Mouse (Mus musculus): ENCODE data around the gene 9330161L09Rik. TPM values are rescaled to one million over a fixed set of nuclear protein-coding genes. Genes with fewer than 3 reads are reported as not detected.

The 9330161L09Rik gene
- total RNA-seq, 1 experiment = 2.1 TPM

DNA sequence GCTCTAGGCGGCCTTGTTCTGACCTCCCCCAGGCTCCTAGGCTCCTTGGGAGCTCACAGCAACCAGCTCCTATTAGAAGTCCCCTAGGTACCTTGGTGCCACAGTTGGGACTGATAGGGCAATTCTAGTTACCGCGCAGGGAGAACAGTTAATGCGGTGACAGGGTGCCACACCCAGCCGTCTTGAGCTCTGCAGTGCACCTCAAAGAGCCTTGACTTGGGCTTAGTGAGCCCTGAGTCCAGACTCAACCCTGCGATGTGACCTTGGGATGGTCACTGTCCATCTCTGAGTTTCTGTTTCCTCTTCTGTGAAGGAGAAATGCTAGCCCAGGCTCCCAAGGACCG, 39.3 kb downstream of the 9330161L09Rik start:
- no peak overlapping the region for H3K27ac ChIP-seq (ENCODE audit: insufficient read depth, low read depth, low read length, poor library complexity, severe bottlenecking)
- TF ChIP-seq ZC3H11A (IDR thresholded peaks at IDR 0.05; ENCODE audit: borderline replicate concordance, low read depth, low read length) (no peak), HCFC1 (IDR thresholded peaks at IDR 0.05; ENCODE audit: borderline replicate concordance, insufficient read depth, low read length) (no peak), ZNF384 (IDR thresholded peaks at IDR 0.05; ENCODE audit: low read depth, low read length) (no peak), CHD2 (IDR thresholded peaks at IDR 0.05; ENCODE audit: low read depth, low read length) (no peak), MAFK (IDR thresholded peaks at IDR 0.05; ENCODE audit: insufficient read depth, low read depth, low read length) (no peak)
- H3K4me1 ChIP-seq (ENCODE audit: control insufficient read depth in 2 of 2, insufficient read depth in 2 of 2, low read length in 2 of 2, poor library complexity in 1 of 2) = no peaks in the 10 kb centered on the region
- in situ Hi-C loops (cut with MboI; ENCODE audit: low sequenced_read_pairs in 2 of 2, unreplicated experiment in 2 of 2) = no loop called here
- H3K36me3 ChIP-seq (ENCODE audit: control insufficient read depth, insufficient read depth, low read length, poor library complexity, severe bottlenecking) = no peaks in the 10 kb centered on the region
- DNase-seq (ENCODE audit: low read depth, low spot score) = no peak
- peak overlapping the region in 1 of 2 experiments; percentile 28; a peak in 1 of 4 replicates for H3K4me3 ChIP-seq (ENCODE audit: insufficient read depth in 1 of 2, low read depth in 1 of 2, low read length in 2 of 2, poor library complexity in 1 of 2, severe bottlenecking in 1 of 2)
- H3K9me3 ChIP-seq (ENCODE audit: control insufficient read depth, insufficient read depth, low read depth, low read length) = no peaks in the 10 kb centered on the region
- no peak overlapping the region for H3K9ac ChIP-seq (ENCODE audit: insufficient read depth, low read depth, low read length, poor library complexity, severe bottlenecking)

DNA sequence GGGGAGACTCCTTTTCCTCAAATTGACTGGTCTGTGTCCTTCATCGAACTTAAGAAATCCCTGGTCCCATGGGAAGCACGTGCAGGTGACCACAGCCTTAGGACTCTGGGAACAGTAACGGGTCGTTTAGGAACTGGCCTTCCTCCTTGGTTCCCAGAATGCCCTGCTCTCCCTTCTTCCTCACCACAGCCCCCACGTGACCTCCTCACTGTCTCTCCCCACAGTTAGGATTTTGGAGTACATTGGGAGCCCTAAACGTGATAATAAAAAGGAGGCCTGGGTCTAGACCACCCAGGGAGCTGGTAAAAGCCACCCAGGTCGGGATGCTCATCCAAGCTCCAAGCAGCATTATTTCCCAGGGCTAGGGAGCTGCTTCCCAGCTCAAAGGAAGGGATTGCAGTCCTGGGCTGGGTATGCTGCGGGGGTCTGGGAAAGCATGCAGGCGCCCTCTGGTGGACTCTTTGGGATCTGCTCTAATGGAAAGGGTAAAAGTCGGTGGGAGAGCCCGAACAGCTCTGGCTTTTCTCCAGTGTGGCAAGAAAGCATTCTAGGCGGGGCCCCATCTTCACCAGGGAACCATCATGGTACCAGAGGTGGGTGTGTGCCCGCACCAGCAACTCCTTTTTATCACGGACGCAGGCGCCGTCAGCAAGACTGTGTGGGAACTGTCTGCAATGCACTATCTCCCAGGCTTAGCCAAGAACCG, 39.8 kb downstream of the 9330161L09Rik start:
- H3K4me1 ChIP-seq (ENCODE audit: control insufficient read depth in 2 of 2, insufficient read depth in 2 of 2, low read length in 2 of 2, poor library complexity in 1 of 2) = no peaks in the 10 kb centered on the region
- in situ Hi-C loops (cut with MboI; ENCODE audit: low sequenced_read_pairs in 2 of 2, unreplicated experiment in 2 of 2) = no loop called here
- H3K27ac ChIP-seq (ENCODE audit: insufficient read depth, low read depth, low read length, poor library complexity, severe bottlenecking) = no peak overlapping the region
- peak; percentile 81 for DNase-seq (ENCODE audit: low read depth, low spot score)
- H3K4me3 ChIP-seq (ENCODE audit: insufficient read depth in 1 of 2, low read depth in 1 of 2, low read length in 2 of 2, poor library complexity in 1 of 2, severe bottlenecking in 1 of 2) = peak overlapping the region in 1 of 2 experiments; percentile 28; a peak in 1 of 4 replicates
- H3K36me3 ChIP-seq (ENCODE audit: control insufficient read depth, insufficient read depth, low read length, poor library complexity, severe bottlenecking) = no peaks in the 10 kb centered on the region
- TF ChIP-seq MAFK (IDR thresholded peaks at IDR 0.05; ENCODE audit: insufficient read depth, low read depth, low read length) = no peak
- peak; percentile 45; the same call in 1 of the 2 replicates for TF ChIP-seq ZC3H11A (IDR thresholded peaks at IDR 0.05; ENCODE audit: borderline replicate concordance, low read depth, low read length)
- no peaks in the 10 kb centered on the region for H3K9me3 ChIP-seq (ENCODE audit: control insufficient read depth, insufficient read depth, low read depth, low read length)
- H3K9ac ChIP-seq (ENCODE audit: insufficient read depth, low read depth, low read length, poor library complexity, severe bottlenecking) = no peak overlapping the region; the same call in 1 of the 2 replicates

DNA sequence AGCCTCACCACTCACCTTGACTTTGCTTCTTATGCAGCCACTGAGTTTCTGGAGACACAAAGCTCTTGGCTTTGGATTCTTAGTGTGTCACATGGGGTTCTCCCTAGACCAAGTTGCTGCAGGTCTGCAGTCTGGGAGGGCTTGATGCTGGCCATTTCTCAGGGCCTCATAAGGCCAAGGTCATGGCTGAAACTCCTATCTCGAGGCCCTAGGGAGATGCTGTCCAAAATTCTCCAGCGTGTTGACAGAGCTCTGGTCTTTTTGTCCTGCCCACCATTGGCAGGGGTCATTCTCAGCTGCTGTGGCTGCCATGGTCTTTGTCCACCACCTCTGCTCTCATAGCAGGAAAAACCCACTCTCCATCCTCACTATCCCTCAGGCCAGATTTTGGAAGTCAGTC, 40.4 kb downstream of the 9330161L09Rik start:
- Histone ChIP-seq H3K9me3 (ENCODE audit: control insufficient read depth, insufficient read depth, low read depth, low read length) (no peaks in the 10 kb centered on the region), H3K9ac (ENCODE audit: insufficient read depth, low read depth, low read length, poor library complexity, severe bottlenecking) (no peak overlapping the region), H3K4me3 (ENCODE audit: insufficient read depth in 1 of 2, low read depth in 1 of 2, low read length in 2 of 2, poor library complexity in 1 of 2, severe bottlenecking in 1 of 2) (no peak overlapping the region), H3K36me3 (ENCODE audit: control insufficient read depth, insufficient read depth, low read length, poor library complexity, severe bottlenecking) (no peaks in the 10 kb centered on the region), H3K27ac (ENCODE audit: insufficient read depth, low read depth, low read length, poor library complexity, severe bottlenecking) (no peak overlapping the region), H3K4me1 (ENCODE audit: control insufficient read depth in 2 of 2, insufficient read depth in 2 of 2, low read length in 2 of 2, poor library complexity in 1 of 2) (no peaks in the 10 kb centered on the region)
- no peak for TF ChIP-seq MAFK (IDR thresholded peaks at IDR 0.05; ENCODE audit: insufficient read depth, low read depth, low read length)
- TF ChIP-seq ZNF384 (IDR thresholded peaks at IDR 0.05; ENCODE audit: low read depth, low read length) = no peak
- no peak for TF ChIP-seq CHD2 (IDR thresholded peaks at IDR 0.05; ENCODE audit: low read depth, low read length)
- TF ChIP-seq HCFC1 (IDR thresholded peaks at IDR 0.05; ENCODE audit: borderline replicate concordance, insufficient read depth, low read length) = no peak
- TF ChIP-seq ZC3H11A (IDR thresholded peaks at IDR 0.05; ENCODE audit: borderline replicate concordance, low read depth, low read length) = no peak
- DNase-seq (ENCODE audit: low read depth, low spot score) = no peak
- in situ Hi-C loops (cut with MboI; ENCODE audit: low sequenced_read_pairs in 2 of 2, unreplicated experiment in 2 of 2) = no loop called here

DNA sequence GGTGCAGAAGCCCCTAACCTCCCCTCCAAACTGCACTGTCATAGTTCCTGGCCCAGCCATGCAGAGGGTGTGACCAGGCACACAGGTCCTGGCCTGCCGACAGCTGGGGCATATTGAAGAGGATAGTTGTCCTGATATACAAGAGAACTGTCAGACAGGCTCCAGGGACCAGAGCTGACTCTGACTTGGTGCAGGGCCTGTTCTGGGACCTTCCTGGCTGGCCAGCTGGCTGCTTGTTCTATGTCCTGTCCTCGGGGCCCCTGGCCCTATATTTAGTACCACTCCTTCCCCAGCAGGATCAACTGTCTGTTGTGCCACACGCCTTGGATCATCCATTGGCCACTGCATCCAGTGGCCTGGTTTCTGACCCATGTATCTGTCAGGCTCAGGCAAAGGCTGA, 45.3 kb downstream of the 9330161L09Rik start:
- Histone ChIP-seq H3K36me3 (ENCODE audit: control insufficient read depth, insufficient read depth, low read length, poor library complexity, severe bottlenecking) (no peaks in the 10 kb centered on the region), H3K9me3 (ENCODE audit: control insufficient read depth, insufficient read depth, low read depth, low read length) (no peaks in the 10 kb centered on the region), H3K4me1 (ENCODE audit: control insufficient read depth in 2 of 2, insufficient read depth in 2 of 2, low read length in 2 of 2, poor library complexity in 1 of 2) (no peaks in the 10 kb centered on the region), H3K27ac (ENCODE audit: insufficient read depth, low read depth, low read length, poor library complexity, severe bottlenecking) (no peak overlapping the region), H3K9ac (ENCODE audit: insufficient read depth, low read depth, low read length, poor library complexity, severe bottlenecking) (no peak overlapping the region), H3K4me3 (ENCODE audit: insufficient read depth in 1 of 2, low read depth in 1 of 2, low read length in 2 of 2, poor library complexity in 1 of 2, severe bottlenecking in 1 of 2) (no peak overlapping the region)
- no peak for TF ChIP-seq HCFC1 (IDR thresholded peaks at IDR 0.05; ENCODE audit: borderline replicate concordance, insufficient read depth, low read length)
- TF ChIP-seq CHD2 (IDR thresholded peaks at IDR 0.05; ENCODE audit: low read depth, low read length) = no peak
- TF ChIP-seq ZC3H11A (IDR thresholded peaks at IDR 0.05; ENCODE audit: borderline replicate concordance, low read depth, low read length) = no peak
- no peak for TF ChIP-seq MAFK (IDR thresholded peaks at IDR 0.05; ENCODE audit: insufficient read depth, low read depth, low read length)
- TF ChIP-seq ZNF384 (IDR thresholded peaks at IDR 0.05; ENCODE audit: low read depth, low read length) = no peak
- in situ Hi-C loops (cut with MboI; ENCODE audit: low sequenced_read_pairs in 2 of 2, unreplicated experiment in 2 of 2) = no loop called here
- DNase-seq (ENCODE audit: low read depth, low spot score) = no peak
